In the genomic region with DNA sequence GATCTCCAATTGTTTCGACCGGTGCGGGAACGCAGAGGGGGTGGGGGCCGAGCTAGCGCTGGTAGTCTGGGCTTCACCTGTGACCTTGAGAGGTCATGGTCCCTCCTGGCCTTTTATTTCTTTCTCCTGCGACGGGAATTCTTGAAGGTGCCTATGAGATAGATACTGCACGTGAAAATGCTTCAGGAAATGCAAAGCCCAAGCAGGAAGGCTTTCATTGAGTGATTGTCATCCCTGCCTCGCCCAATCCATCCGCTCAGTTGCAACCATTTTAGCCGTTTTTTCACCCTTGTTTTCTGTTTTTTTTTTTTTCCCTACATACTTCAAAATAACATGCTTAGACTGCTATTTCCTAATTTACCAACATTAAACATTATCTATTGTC, we compare ENCODE assay signal across 8 mouse cellular contexts.
DNase-seq lines count a peak whose midpoint lies in the region; ATAC-seq and TF ChIP-seq lines count a peak whose summit lies in the region.

No protein-coding gene starts in this region.

- TF ChIP-seq EP300 in lung, postnatal 0 days (IDR thresholded peaks at IDR 0.05) = no peak

- TF ChIP-seq POLR2A in small intestine, adult 2 months (IDR thresholded peaks at IDR 0.05; ENCODE audit: low read depth, low read length) = no peak

- peak; percentile 13 for DNase-seq in embryo, embryonic 10 days (ENCODE audit: low spot score)
- DNase-seq in embryo, embryonic 9.5 days (ENCODE audit: extremely low spot score) = no peak
- no peak for DNase-seq in lung, postnatal 0 days (ENCODE audit: low spot score)
- DNase-seq in lung, postnatal 10 days = no peak
- no peak for DNase-seq in limb, embryonic 11.5 days (ENCODE audit: low spot score)
- DNase-seq in layer of hippocampus, adult 9-11 months = no peak
- DNase-seq in urinary bladder, postnatal 10 days (ENCODE audit: low spot score) = no peak

- peak overlapping the region; percentile 58 for H3K4me2 ChIP-seq in lung, postnatal 0 days (replicated peaks; ENCODE audit: low read depth, low read length)
- peak overlapping the region; percentile 83 for H3K4me2 ChIP-seq in limb, embryonic 11.5 days (ENCODE audit: low read depth, severe bottlenecking)

- no peaks in the 10 kb centered on the region for H3K36me3 ChIP-seq in lung, postnatal 0 days (ENCODE audit: insufficient read depth, low read length)
- H3K36me3 ChIP-seq in limb, embryonic 11.5 days (ENCODE audit: control insufficient read depth, insufficient read depth, low read length) = no peaks in the 10 kb centered on the region
- no peaks in the 10 kb centered on the region for H3K36me3 ChIP-seq in small intestine, adult 2 months (ENCODE audit: control insufficient read depth, insufficient read depth, low read length)

- peaks cover 3% of the 10 kb centered on the region; the same call in 1 of the 2 replicates for H3K4me1 ChIP-seq in lung, postnatal 0 days (ENCODE audit: insufficient read depth, low read depth, low read length)
- no peaks in the 10 kb centered on the region for H3K4me1 ChIP-seq in limb, embryonic 11.5 days (ENCODE audit: control insufficient read depth, insufficient read depth, low read length)
- H3K4me1 ChIP-seq in small intestine, adult 2 months (ENCODE audit: control insufficient read depth, insufficient read depth, insufficient read length, low read length) = peaks cover 6% of the 10 kb centered on the region

- no peak for TF ChIP-seq CTCF in lung, postnatal 0 days (IDR thresholded peaks at IDR 0.05)
- no peak for TF ChIP-seq CTCF in small intestine, adult 2 months (IDR thresholded peaks at IDR 0.05; ENCODE audit: extremely low read depth, insufficient read length, insufficient replicate concordance, low read depth, low read length)

- H3K9ac ChIP-seq in lung, postnatal 0 days (replicated peaks; ENCODE audit: low read depth) = no peak overlapping the region
- peak overlapping the region; percentile 43; the same call in 1 of the 2 replicates for H3K9ac ChIP-seq in limb, embryonic 11.5 days (ENCODE audit: low read length)

- H3K27ac ChIP-seq in lung, postnatal 0 days (ENCODE audit: low read length) = no peak overlapping the region
- no peak overlapping the region for H3K27ac ChIP-seq in limb, embryonic 11.5 days (replicated peaks; ENCODE audit: low read depth, low read length)
- no peak overlapping the region for H3K27ac ChIP-seq in small intestine, adult 2 months (ENCODE audit: insufficient read depth, low read depth, low read length)

- peak overlapping the region; percentile 31 for H3K4me3 ChIP-seq in lung, postnatal 0 days (ENCODE audit: low read depth, low read length)
- H3K4me3 ChIP-seq in limb, embryonic 11.5 days (ENCODE audit: low read depth, low read length) = peak overlapping the region; percentile 35
- peak overlapping the region; percentile 46 for H3K4me3 ChIP-seq in small intestine, adult 2 months (ENCODE audit: low read depth, low read length)

- H3K27me3 ChIP-seq in lung, postnatal 0 days (replicated peaks; ENCODE audit: insufficient read depth, low read length) = no peaks in the 10 kb centered on the region
- no peaks in the 10 kb centered on the region for H3K27me3 ChIP-seq in limb, embryonic 11.5 days (ENCODE audit: control insufficient read depth, insufficient read depth, low read length)
- H3K27me3 ChIP-seq in small intestine, adult 2 months (ENCODE audit: control insufficient read depth, insufficient read depth, low read length) = peaks cover 2% of the 10 kb centered on the region; the same call in 1 of the 2 replicates

- no peak for ATAC-seq in lung, postnatal 0 days
- no peak for ATAC-seq in limb, embryonic 11.5 days (ENCODE audit: insufficient number of reproducible peaks, low FRiP score, low TSS enrichment, low read depth)

- no peaks in the 10 kb centered on the region for H3K9me3 ChIP-seq in lung, postnatal 0 days (ENCODE audit: low read length)
- H3K9me3 ChIP-seq in limb, embryonic 11.5 days (ENCODE audit: control insufficient read depth, low read length) = no peaks in the 10 kb centered on the region

- WGBS in lung, postnatal 0 days = 9% methylated on average over 12 of the region's 12 CpGs
- 18% methylated on average over 12 of the region's 12 CpGs for WGBS in limb, embryonic 11.5 days
- WGBS in small intestine, adult 2 months = 16% methylated on average over 12 of the region's 12 CpGs
